Mouse (Mus musculus) kidney, postnatal 0 days (tissue): ENCODE measurements around the gene Rin2. TPM values are rescaled to one million over a fixed set of nuclear protein-coding genes. Genes with fewer than 3 reads are reported as not detected.

Experiments
- ATAC-seq: fragments of 200-750 bp; cut with Nextera tagmentation; replicated peaks from 2 replicates; pipeline ENCODE4 v1.8.0; 2017; ENCODE audit warnings: low read depth, moderate number of reproducible peaks, moderate TSS enrichment, moderate library complexity; ENCODE audit not compliant: low FRiP score
- DNase-seq: peaks from one replicate; pipeline ENCODE4 v3.0.0-alpha.2; 2016; ENCODE audit warnings: low spot score
- H3K27ac ChIP-seq: fragments of 300-500 bp; sonication (generic); 2 replicates; pipeline ENCODE4 v1.5.1; 2014; ENCODE audit warnings: mild to moderate bottlenecking
- H3K27me3 ChIP-seq: fragments of 300-500 bp; sonication (generic); 2 replicates; pipeline ENCODE4 v1.6.1; 2014; ENCODE audit warnings: low read length, mixed read lengths; ENCODE audit not compliant: insufficient read depth
- H3K36me3 ChIP-seq: fragments of 300-500 bp; sonication (generic); 2 replicates; pipeline ENCODE4 v1.6.1; 2014; ENCODE audit warnings: low read length, mixed read lengths; ENCODE audit not compliant: insufficient read depth
- H3K4me1 ChIP-seq: fragments of 300-500 bp; sonication (generic); replicated peaks from 2 replicates; pipeline ENCODE4 v1.6.1; 2014; ENCODE audit warnings: antibody characterized with exemption, low read length, mixed read lengths; ENCODE audit not compliant: insufficient read depth
- H3K4me2 ChIP-seq: fragments of 300-500 bp; sonication (generic); 2 replicates; pipeline ENCODE4 v1.6.1; 2014; ENCODE audit warnings: mild to moderate bottlenecking, low read length, moderate library complexity, mixed read lengths
- H3K4me3 ChIP-seq: fragments of 300-500 bp; sonication (generic); replicated peaks from 2 replicates; pipeline ENCODE4 v1.5.1; 2014; ENCODE audit warnings: low read depth, low read length
- H3K9ac ChIP-seq: fragments of 300-500 bp; sonication (generic); 2 replicates; pipeline ENCODE4 v1.6.1; 2014; ENCODE audit warnings: low read depth, low read length
- H3K9me3 ChIP-seq: fragments of 300-500 bp; sonication (generic); replicated peaks from 2 replicates; pipeline ENCODE4 v1.6.1; 2016; ENCODE audit warnings: low read length, inconsistent platforms, mixed read lengths
- CTCF ChIP-seq: IDR thresholded peaks from 2 replicates; pipeline ENCODE4 v1.5.1; 2016; ENCODE audit warnings: antibody characterized with exemption, low read depth, mild to moderate bottlenecking, moderate library complexity
- WGBS: fragments of 180-500 bp; shearing (Covaris S2); extraction: QIAGEN DNeasy Blood & Tissue Kit; methylation state at CpG from one replicate; pipeline ENCODE4 v1.1.7; 2014; 5-methylcytosine and 5-hydroxymethylcytosine counted together
- polyA plus RNA-seq: library from polyadenylated mRNA; unstranded; fragments of >200 nt; fragmentation: Nextera tagmentation; extraction: Ambion mirVana; gene quantifications from 2 replicates; pipeline ENCODE4 v1.2.1, GENCODE M21; 2015

The Rin2 gene
- polyA plus RNA-seq, 1 experiment from 2014 or later = 23.8 TPM

GRCm38 (mm10) chr2:145681626-145682025 is 6.6 kb downstream of the Rin2 start:
- Histone ChIP-seq H3K36me3 (no peaks in the 10 kb centered on the region), H3K4me3 (no peak overlapping the region), H3K9ac (no peak overlapping the region), H3K9me3 (no peaks in the 10 kb centered on the region), H3K27me3 (no peaks in the 10 kb centered on the region), H3K4me2 (no peak overlapping the region), H3K27ac (no peak overlapping the region), H3K4me1 (peaks cover 17% of the 10 kb centered on the region)
- WGBS = 85% methylated on average over 4 of the region's 4 CpGs
- ATAC-seq (no peak), DNase-seq (no peak)
- no peak for TF ChIP-seq CTCF

GRCm38 (mm10) chr2:145682924-145683323 is 7.9 kb downstream of the Rin2 start:
- DNase-seq (peak; percentile 47), ATAC-seq (no peak)
- Histone ChIP-seq H3K9me3 (no peaks in the 10 kb centered on the region), H3K9ac (no peak overlapping the region), H3K27ac (peak overlapping the region; percentile 44; the same call in 1 of the 2 replicates), H3K4me2 (no peak overlapping the region), H3K27me3 (no peaks in the 10 kb centered on the region), H3K4me1 (peaks cover 13% of the 10 kb centered on the region), H3K4me3 (no peak overlapping the region), H3K36me3 (no peaks in the 10 kb centered on the region)
- no peak for TF ChIP-seq CTCF
- 38% methylated on average over 3 of the region's 3 CpGs for WGBS

- DNase-seq (peak; percentile 58), ATAC-seq (peak; percentile 88)
- peak overlapping the region; percentile 52; the same call in 1 of the 2 replicates for H3K27ac ChIP-seq
- H3K9me3 ChIP-seq = no peaks in the 10 kb centered on the region
- no peak for TF ChIP-seq CTCF
- no peaks in the 10 kb centered on the region for H3K36me3 ChIP-seq
- WGBS = 31% methylated on average over 3 of the region's 3 CpGs
- peaks cover 13% of the 10 kb centered on the region for H3K4me1 ChIP-seq
- H3K9ac ChIP-seq = no peak overlapping the region
- H3K4me3 ChIP-seq = no peak overlapping the region
- no peaks in the 10 kb centered on the region for H3K27me3 ChIP-seq
- H3K4me2 ChIP-seq = no peak overlapping the region
Observed at GRCm38 (mm10) chr2:145683536-145683935, 8.5 kb downstream of the Rin2 start.

DNA sequence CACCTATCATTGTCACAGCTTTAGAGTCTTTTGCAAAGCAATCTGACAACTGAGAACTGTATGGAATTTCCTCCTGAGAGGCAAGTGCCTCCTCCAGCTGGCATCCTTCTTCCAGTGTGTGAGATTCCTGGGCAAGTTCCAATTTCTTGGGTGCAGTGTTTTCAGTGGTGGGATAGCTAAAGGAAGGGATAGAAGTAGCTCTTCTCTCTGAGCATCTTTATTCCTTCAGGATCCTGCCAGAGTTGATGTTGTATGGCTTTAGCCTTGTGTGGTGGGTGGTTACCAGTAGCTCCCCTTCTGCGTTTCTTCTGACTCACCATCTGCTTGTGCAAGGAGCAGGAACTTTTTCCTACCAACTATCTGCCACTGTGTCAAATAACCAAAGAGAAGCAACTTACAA is 9.1 kb downstream of the Rin2 start:
- Histone ChIP-seq H3K4me2 (no peak overlapping the region), H3K4me1 (peaks cover 13% of the 10 kb centered on the region), H3K36me3 (no peaks in the 10 kb centered on the region), H3K9me3 (no peaks in the 10 kb centered on the region), H3K4me3 (no peak overlapping the region), H3K27ac (0 out of 2 replicates have a peak overlapping the region, but pooled peaks have one; percentile 52), H3K9ac (no peak overlapping the region), H3K27me3 (no peaks in the 10 kb centered on the region)
- 82% methylated on average over 1 of the region's 1 CpGs for WGBS
- DNase-seq (no peak), ATAC-seq (no peak)
- no peak for TF ChIP-seq CTCF

DNA sequence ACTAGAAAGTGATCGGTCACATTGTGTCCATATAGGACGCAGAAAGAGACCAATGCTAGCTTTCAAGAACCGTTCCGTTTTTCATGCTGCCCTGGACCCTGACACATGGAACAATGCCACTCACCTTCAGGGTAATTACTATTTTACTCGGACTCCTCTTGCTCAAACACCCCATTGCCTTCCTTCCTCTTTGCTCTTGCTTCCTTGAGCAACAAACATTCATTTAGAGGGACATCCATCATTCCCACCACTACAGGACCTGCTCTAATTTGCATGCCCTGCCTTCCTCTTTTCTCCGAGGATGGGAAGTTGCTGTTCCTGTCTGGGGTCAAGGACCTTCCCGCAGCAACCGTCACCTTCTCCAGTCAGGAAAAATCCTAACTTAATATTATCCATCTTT is 9.9 kb downstream of the Rin2 start:
- Histone ChIP-seq H3K9ac (no peak overlapping the region), H3K9me3 (no peaks in the 10 kb centered on the region), H3K27ac (no peak overlapping the region), H3K4me3 (no peak overlapping the region), H3K27me3 (no peaks in the 10 kb centered on the region), H3K36me3 (no peaks in the 10 kb centered on the region), H3K4me2 (no peak overlapping the region), H3K4me1 (peaks cover 13% of the 10 kb centered on the region)
- 68% methylated on average over 8 of the region's 8 CpGs for WGBS
- no peak for DNase-seq
- no peak for ATAC-seq
- no peak for TF ChIP-seq CTCF

DNA sequence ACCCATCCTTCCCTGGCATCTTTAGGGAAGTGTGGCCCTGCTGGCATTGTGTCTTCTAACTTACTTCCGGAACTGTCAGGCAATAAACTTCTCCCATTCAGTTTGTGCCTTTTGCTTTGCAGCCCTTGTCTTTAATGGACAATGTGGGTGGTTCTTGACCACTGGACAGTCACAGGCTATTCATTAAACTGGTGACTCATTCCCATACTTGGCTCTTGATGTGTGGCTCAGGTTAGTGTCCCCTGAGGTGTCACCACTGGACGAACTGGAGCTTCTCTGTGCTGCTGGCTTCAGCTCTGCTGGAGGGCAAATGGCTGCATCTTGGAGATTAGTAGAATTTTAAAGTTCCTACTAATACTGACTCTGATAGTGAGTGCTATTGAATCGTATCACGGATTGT is 11.0 kb downstream of the Rin2 start:
- DNase-seq (no peak), ATAC-seq (no peak)
- TF ChIP-seq CTCF = no peak
- H3K27ac ChIP-seq = no peak overlapping the region
- H3K4me3 ChIP-seq = no peak overlapping the region
- 71% methylated on average over 4 of the region's 4 CpGs for WGBS
- H3K9me3 ChIP-seq = no peaks in the 10 kb centered on the region
- H3K9ac ChIP-seq = no peak overlapping the region
- no peak overlapping the region for H3K4me2 ChIP-seq
- peaks cover 13% of the 10 kb centered on the region for H3K4me1 ChIP-seq
- H3K36me3 ChIP-seq = no peaks in the 10 kb centered on the region
- H3K27me3 ChIP-seq = no peaks in the 10 kb centered on the region

- Histone ChIP-seq H3K4me1 (no peaks in the 10 kb centered on the region), H3K9ac (no peak overlapping the region), H3K27me3 (no peaks in the 10 kb centered on the region), H3K4me2 (no peak overlapping the region), H3K27ac (no peak overlapping the region), H3K9me3 (no peaks in the 10 kb centered on the region), H3K4me3 (no peak overlapping the region), H3K36me3 (no peaks in the 10 kb centered on the region)
- 81% methylated on average over 10 of the region's 10 CpGs for WGBS
- no peak for TF ChIP-seq CTCF
- no peak for DNase-seq
- no peak for ATAC-seq
Observed at GRCm38 (mm10) chr2:145691367-145692009, 16.5 kb downstream of the Rin2 start.
